Comparison of ENCODE assay signal across 14 mouse cellular contexts in the genomic region with DNA sequence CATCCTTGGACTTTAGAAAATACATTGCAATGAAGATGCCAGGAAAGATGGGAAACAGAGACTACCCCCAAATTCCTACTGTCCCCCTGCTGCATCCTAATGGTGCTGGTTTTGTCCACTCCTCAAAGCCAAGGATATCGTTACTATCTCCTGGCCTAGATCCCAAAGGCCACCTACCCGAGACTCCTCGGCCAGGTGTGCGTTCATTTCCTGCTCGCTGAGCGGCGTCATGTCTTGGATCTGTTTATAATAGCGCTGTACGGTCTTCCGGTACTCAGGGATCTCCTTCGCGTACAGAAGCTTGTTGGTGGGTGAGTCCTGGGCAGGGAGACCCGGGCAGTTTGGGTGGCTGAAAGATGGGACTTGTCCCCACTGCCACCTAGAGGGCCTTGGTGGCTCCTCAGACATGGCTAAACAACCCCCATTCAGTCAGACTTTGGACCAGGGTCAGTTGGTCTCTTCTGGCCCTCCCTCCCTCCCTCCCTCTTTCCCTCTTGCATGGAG. TPM values are rescaled to one million over a fixed set of nuclear protein-coding genes. Genes with fewer than 3 reads are reported as not detected.
DNase-seq lines count a peak whose midpoint lies in the region; ATAC-seq and TF ChIP-seq lines count a peak whose summit lies in the region.
"Had no signal": no experiment of that assay in that cellular context is flagged by ENCODE, and none has a peak within 500 bp of the region (broad histone marks: within the 10 kb centered on the region; RNA-seq: fewer than 3 reads in every experiment).

No protein-coding gene starts in this region.

- H3K9ac ChIP-seq in kidney, postnatal 0 days (ENCODE audit: low read depth, low read length), result 0 out of 2 replicates have a peak overlapping the region, but pooled peaks have one; percentile 8
- H3K9ac ChIP-seq in intestine, embryonic 15.5 days, result no peak overlapping the region

- no peak overlapping the region for H3K4me3 ChIP-seq in kidney, postnatal 0 days (replicated peaks; ENCODE audit: low read depth, low read length)
- H3K4me3 ChIP-seq in intestine, embryonic 15.5 days (replicated peaks), result no peak overlapping the region

- no peak overlapping the region for H3K4me2 ChIP-seq in kidney, postnatal 0 days (ENCODE audit: low read length)
- H3K4me2 ChIP-seq in intestine, embryonic 15.5 days (replicated peaks), result peak overlapping the region; percentile 19

- peaks cover 37% of the 10 kb centered on the region for H3K36me3 ChIP-seq in kidney, postnatal 0 days (ENCODE audit: insufficient read depth, low read length)
- H3K36me3 ChIP-seq in intestine, embryonic 15.5 days, result 0 out of 2 replicates have a peak, but pooled peaks cover 3% of the 10 kb centered on the region

- ATAC-seq in kidney, postnatal 0 days (replicated peaks; ENCODE audit: low FRiP score, low read depth), result no peak
- ATAC-seq in common myeloid progenitor, adult 5-6 weeks (replicated peaks; ENCODE audit: low read depth, poor library complexity, severe bottlenecking), result 0 out of 2 replicates have a peak, but pooled peaks have one; percentile 1
- no peak; the same call in 1 of the 2 replicates for ATAC-seq in intestine, embryonic 15.5 days
- ATAC-seq: Patski had no signal

- H3K27ac ChIP-seq in kidney, postnatal 0 days, result 0 out of 2 replicates have a peak overlapping the region, but pooled peaks have one; percentile 54
- peak overlapping the region; percentile 33 for H3K27ac ChIP-seq in intestine, embryonic 15.5 days

- TF ChIP-seq CTCF in kidney, postnatal 0 days (IDR thresholded peaks at IDR 0.05; ENCODE audit: low read depth), result peak; percentile 50; the same call in 1 of the 2 replicates

- intact Hi-C loops in heart, postnatal 36 days (cut with DNase I), result no loop called here

- H3K9me3 ChIP-seq in kidney, postnatal 0 days (replicated peaks; ENCODE audit: low read length), result no peaks in the 10 kb centered on the region
- H3K9me3 ChIP-seq in intestine, embryonic 15.5 days, result no peaks in the 10 kb centered on the region

- peaks cover 17% of the 10 kb centered on the region for H3K4me1 ChIP-seq in kidney, postnatal 0 days (replicated peaks; ENCODE audit: insufficient read depth, low read length)
- peaks cover 39% of the 10 kb centered on the region for H3K4me1 ChIP-seq in intestine, embryonic 15.5 days (replicated peaks)

- DNase-seq in heart, adult 11 months, result peak; percentile 95
- DNase-seq in heart, postnatal 36 days, result no peak
- no peak for DNase-seq in kidney, postnatal 0 days (ENCODE audit: low spot score)
- no peak for DNase-seq in kidney, postnatal 36 days
- DNase-seq in adrenal gland, postnatal 25 days, result no peak
- no peak for DNase-seq in kidney, adult 11 months
- DNase-seq: right cerebral cortex, postnatal 25 days had no signal

- WGBS in kidney, postnatal 0 days, result 69% methylated on average over 13 of the region's 13 CpGs
- 53% methylated on average over 13 of the region's 13 CpGs for WGBS in intestine, embryonic 15.5 days

- no peaks in the 10 kb centered on the region for H3K27me3 ChIP-seq in kidney, postnatal 0 days (ENCODE audit: insufficient read depth, low read length)
- H3K27me3 ChIP-seq in intestine, embryonic 15.5 days (replicated peaks), result no peaks in the 10 kb centered on the region
- H3K27me3 ChIP-seq: Patski had no signal

RNA-seq across cellular contexts. Expression of gene H1foo, which starts 11.7 kb away (rescaled TPM):
- not detected for total RNA-seq in heart, postnatal 36 days (2021)
- not detected in 2 replicates for polyA plus RNA-seq in kidney, postnatal 0 days (2015; fragmentation: Nextera tagmentation; extraction: Ambion mirVana)
- total RNA-seq in common myeloid progenitor, adult 5-6 weeks (2017), result not detected in 2 replicates
- not detected in 2 replicates for polyA plus RNA-seq in intestine, embryonic 15.5 days (2015; fragmentation: Nextera tagmentation; extraction: Ambion mirVana)
- not detected in 2 replicates for total RNA-seq in adrenal gland, postnatal 25 days (2021)
- total RNA-seq: megakaryocyte, adult 5-6 weeks had no signal
- polyA plus RNA-seq: C2C12; frontal cortex, adult 2 months; limb, embryonic 11.5 days; Patski had no signal

RNA-seq across cellular contexts. Expression of gene Rho, which starts 24.9 kb away (rescaled TPM):
- total RNA-seq in heart, postnatal 36 days (2021), result not detected
- not detected in 2 replicates for polyA plus RNA-seq in kidney, postnatal 0 days (2015; fragmentation: Nextera tagmentation; extraction: Ambion mirVana)
- not detected in 2 replicates for total RNA-seq in common myeloid progenitor, adult 5-6 weeks (2017)
- polyA plus RNA-seq in intestine, embryonic 15.5 days (2015; fragmentation: Nextera tagmentation; extraction: Ambion mirVana), result 0.05 TPM in 1 of 2 replicates, not detected in the other
- total RNA-seq in adrenal gland, postnatal 25 days (2021), result 0.94 and 1.9 TPM in 2 replicates

RNA-seq across cellular contexts. Expression of gene Plxnd1, which starts 38.3 kb away (rescaled TPM):
- 10 to 100 TPM; 69.9 to 74.6 TPM for total RNA-seq in heart, postnatal 36 days (2021)
- 42.3 and 42.4 TPM in 2 replicates for polyA plus RNA-seq in kidney, postnatal 0 days (2015; fragmentation: Nextera tagmentation; extraction: Ambion mirVana)
- total RNA-seq in common myeloid progenitor, adult 5-6 weeks (2017), result 8.5 and 14.2 TPM in 2 replicates
- polyA plus RNA-seq in intestine, embryonic 15.5 days (2015; fragmentation: Nextera tagmentation; extraction: Ambion mirVana), result 26.6 and 28.9 TPM in 2 replicates
- total RNA-seq in adrenal gland, postnatal 25 days (2021), result 170 and 214 TPM in 2 replicates
